Mouse (Mus musculus) liver, adult 2 months (tissue): Measurements from ENCODE around the gene Zfp341. TPM values are rescaled to one million over a fixed set of nuclear protein-coding genes. Genes with fewer than 3 reads are reported as not detected.

Experiments
- DNase-seq: peaks from one replicate; pipeline ENCODE4 v3.0.0-alpha.2; 2011; ENCODE audit warnings: low read depth, low spot score; ENCODE audit errors: extremely low read depth
- H3K27ac ChIP-seq: fragments of 200-500 bp; replicated peaks from 2 replicates; pipeline ENCODE4 v1.5.1; 2012; ENCODE audit warnings: low read depth, mild to moderate bottlenecking, control low read depth, inconsistent platforms, low read length; ENCODE audit not compliant: insufficient read depth
- H3K27me3 ChIP-seq: fragments of 200-500 bp; 2 replicates; pipeline ENCODE4 v1.6.1; 2012; ENCODE audit warnings: mild to moderate bottlenecking, moderate library complexity, low read length, inconsistent platforms; ENCODE audit not compliant: control insufficient read depth, insufficient read depth
- H3K36me3 ChIP-seq: fragments of 200-500 bp; 2 replicates; pipeline ENCODE4 v1.6.1; 2012; ENCODE audit warnings: low read length, inconsistent platforms; ENCODE audit not compliant: control insufficient read depth, insufficient read depth
- H3K4me1 ChIP-seq: fragments of 200-500 bp; 2 replicates; pipeline ENCODE4 v1.6.1; 2011; ENCODE audit warnings: low read length; ENCODE audit not compliant: control insufficient read depth, insufficient read depth
- H3K4me3 ChIP-seq: fragments of 200-500 bp; 2 replicates; pipeline ENCODE4 v1.5.1; 2011; ENCODE audit warnings: low read depth, mild to moderate bottlenecking, control low read depth, low read length, moderate library complexity; ENCODE audit not compliant: insufficient read depth
- H3K79me2 ChIP-seq: fragments of 200-500 bp; 2 replicates; pipeline ENCODE4 v1.6.1; 2012; ENCODE audit warnings: inconsistent platforms, mild to moderate bottlenecking, low read length, moderate library complexity; ENCODE audit not compliant: control insufficient read depth, insufficient read depth
- H3K9ac ChIP-seq: fragments of 200-500 bp; 2 replicates; pipeline ENCODE4 v1.6.1; 2012; ENCODE audit warnings: low read depth, mild to moderate bottlenecking, control low read depth, inconsistent platforms, low read length
- CTCF ChIP-seq: fragments of 200-500 bp; IDR thresholded peaks from 2 replicates; pipeline ENCODE4 v1.5.1; 2011; ENCODE audit warnings: low read depth, low read length, control low read depth
- POLR2A ChIP-seq: fragments of 200-500 bp; IDR thresholded peaks from 2 replicates; pipeline ENCODE4 v1.6.1; 2011; ENCODE audit warnings: low read length, control low read depth; ENCODE audit not compliant: insufficient read depth; ENCODE audit errors: extremely low read depth
- WGBS: fragments of 180-500 bp; shearing (Covaris S2); methylation state at CpG from one replicate; pipeline ENCODE4 v1.1.7; 2018; 5-methylcytosine and 5-hydroxymethylcytosine counted together
- polyA plus RNA-seq: library from polyadenylated mRNA; depleted of rRNA; stranded (reverse); fragments of >200 nt; gene quantifications from 2 replicates; pipeline ENCODE4 v1.2.3, GENCODE M21; 2012
- total RNA-seq: library from RNA; depleted of rRNA; stranded (reverse); fragments of >200 nt; gene quantifications from 2 replicates; pipeline ENCODE4 v1.2.3, GENCODE M21; 2014

Zfp341 gene
- total and polyA plus RNA-seq, 2 experiments, result 0.18 to 3.2 TPM

- no peak for DNase-seq
- peaks cover 4% of the 10 kb centered on the region; the same call in 1 of the 2 replicates for H3K36me3 ChIP-seq
- WGBS, result 87% methylated on average over 8 of the region's 8 CpGs
- TF ChIP-seq CTCF (no peak), POLR2A (no peak)
- no peak overlapping the region for H3K9ac ChIP-seq
- H3K27me3 ChIP-seq, result no peaks in the 10 kb centered on the region
- H3K4me3 ChIP-seq, result no peak overlapping the region
- no peaks in the 10 kb centered on the region for H3K79me2 ChIP-seq
- H3K4me1 ChIP-seq, result no peaks in the 10 kb centered on the region
- H3K27ac ChIP-seq, result no peak overlapping the region
Measured at GRCm38 (mm10) chr2:154641176-154641575, 28.1 kb downstream of the Zfp341 start.

GRCm38 (mm10) chr2:154642005-154642459 is 28.9 kb downstream of the Zfp341 start:
- H3K36me3 ChIP-seq, result peaks cover 4% of the 10 kb centered on the region; the same call in 1 of the 2 replicates
- H3K9ac ChIP-seq, result no peak overlapping the region
- DNase-seq, result no peak
- H3K27me3 ChIP-seq, result no peaks in the 10 kb centered on the region
- H3K4me3 ChIP-seq, result no peak overlapping the region
- WGBS, result 93% methylated on average over 9 of the region's 9 CpGs
- TF ChIP-seq CTCF, result no peak
- TF ChIP-seq POLR2A, result no peak
- H3K27ac ChIP-seq, result no peak overlapping the region
- H3K79me2 ChIP-seq, result no peaks in the 10 kb centered on the region
- H3K4me1 ChIP-seq, result no peaks in the 10 kb centered on the region

- Histone ChIP-seq H3K27me3 (no peaks in the 10 kb centered on the region), H3K27ac (no peak overlapping the region), H3K9ac (no peak overlapping the region), H3K4me1 (no peaks in the 10 kb centered on the region), H3K4me3 (no peak overlapping the region), H3K36me3 (peaks cover 4% of the 10 kb centered on the region; the same call in 1 of the 2 replicates), H3K79me2 (no peaks in the 10 kb centered on the region)
- DNase-seq, result no peak
- 89% methylated on average over 6 of the region's 6 CpGs for WGBS
- no peak for TF ChIP-seq CTCF
- TF ChIP-seq POLR2A, result no peak
Measured at GRCm38 (mm10) chr2:154642712-154643385, 29.8 kb downstream of the Zfp341 start.

GRCm38 (mm10) chr2:154646634-154647033 is 33.5 kb downstream of the Zfp341 start:
- DNase-seq, result no peak
- no peak overlapping the region for H3K4me3 ChIP-seq

GRCm38 (mm10) chr2:154648086-154648485 is 35.0 kb downstream of the Zfp341 start:
- no peaks in the 10 kb centered on the region for H3K36me3 ChIP-seq
- WGBS, result 32% methylated on average over 3 of the region's 3 CpGs
- DNase-seq, result peak; percentile 55

More at GRCm38 (mm10) chr2:154646634-154647033, 33.5 kb downstream of the Zfp341 start:
- Histone ChIP-seq H3K79me2 (no peaks in the 10 kb centered on the region), H3K27ac (no peak overlapping the region), H3K9ac (no peak overlapping the region), H3K27me3 (no peaks in the 10 kb centered on the region), H3K36me3 (no peaks in the 10 kb centered on the region), H3K4me1 (no peaks in the 10 kb centered on the region; the same call in 1 of the 2 replicates)
- whole genome bisulfite sequencing, result 85% methylated on average over 5 of the region's 5 CpGs
- no peak; the same call in 1 of the 2 replicates for TF ChIP-seq CTCF

GRCm38 (mm10) chr2:154650404-154650803 is 37.3 kb downstream of the Zfp341 start:
- no peaks in the 10 kb centered on the region for H3K36me3 ChIP-seq
- H3K9ac ChIP-seq, result no peak overlapping the region
- H3K4me1 ChIP-seq, result no peaks in the 10 kb centered on the region; the same call in 1 of the 2 replicates
- H3K4me3 ChIP-seq, result no peak overlapping the region
- H3K79me2 ChIP-seq, result no peaks in the 10 kb centered on the region
- H3K27me3 ChIP-seq, result no peaks in the 10 kb centered on the region
- no peak overlapping the region for H3K27ac ChIP-seq
- no peak for DNase-seq
- no peak for TF ChIP-seq CTCF
- TF ChIP-seq POLR2A, result no peak
- WGBS, result 84% methylated on average over 3 of the region's 3 CpGs

More at GRCm38 (mm10) chr2:154648086-154648485, 35.0 kb downstream of the Zfp341 start:
- no peak for TF ChIP-seq POLR2A
- TF ChIP-seq CTCF, result peak; percentile 80
- H3K4me3 ChIP-seq, result no peak overlapping the region
- no peak overlapping the region for H3K27ac ChIP-seq
- no peaks in the 10 kb centered on the region for H3K79me2 ChIP-seq
- H3K9ac ChIP-seq, result no peak overlapping the region
- no peaks in the 10 kb centered on the region for H3K27me3 ChIP-seq
- H3K4me1 ChIP-seq, result no peaks in the 10 kb centered on the region; the same call in 1 of the 2 replicates
